Mouse (Mus musculus): Measurements from ENCODE around the gene Mrgpra3.

Mrgpra3 gene

DNA sequence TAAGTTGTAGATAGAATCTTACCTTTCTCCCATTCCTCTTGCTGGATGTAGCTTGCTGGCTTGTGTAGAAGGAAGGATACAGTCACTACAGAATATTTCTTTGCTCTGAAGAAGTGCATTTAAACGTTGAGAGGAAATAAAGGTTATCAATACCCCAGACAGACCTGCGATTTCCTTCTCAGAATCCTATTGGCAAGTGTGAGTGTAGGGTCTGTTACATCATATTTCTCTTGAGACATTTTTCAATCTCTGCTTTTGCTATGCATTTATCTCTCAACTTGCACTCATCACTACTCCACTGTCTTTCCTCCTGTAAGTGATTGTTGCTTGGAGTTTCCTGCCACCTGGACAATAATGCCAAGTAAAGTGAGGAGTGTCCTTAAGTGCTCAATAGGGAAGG is at the start of gene Mrgpra3:
Gene Mrgpra3, minus strand, starts transcription at position 101 of the 400 bp plus-strand sequence.
- DNase-seq (ENCODE audit: low spot score in 2 of 2): no peak

Measured in right cerebral cortex, postnatal 36 days (tissue).